Mouse (Mus musculus) induced T-regulatory cell, adult 2 months (primary cell): ENCODE data around the gene Rdh11.
"Not testable (repeated sequence)": the region's sequence is repeated elsewhere in the genome, so short reads cannot be mapped to it uniquely, and the experiment has no call there.

Experiments
- DNase-seq: peaks from one replicate; pipeline ENCODE4 v3.0.0-alpha.2; 2012; ENCODE audit warnings: low read depth

Gene Rdh11

GRCm38 (mm10) chr12:79192193-79192592 lies at the start of gene Rdh11:
TSS of gene Rdh11 (minus strand) at chr12:79192293.
- no peak for DNase-seq

GRCm38 (mm10) chr12:79235485-79236080 lies 43.5 kb upstream of the Rdh11 start:
- no peak for DNase-seq

GRCm38 (mm10) chr12:79217511-79217910 lies 25.4 kb upstream of the Rdh11 start:
- DNase-seq, result no peak

- DNase-seq, result no peak
These were observed 19.4 kb upstream of the Rdh11 start for GRCm38 (mm10) chr12:79211447-79211846.

DNA sequence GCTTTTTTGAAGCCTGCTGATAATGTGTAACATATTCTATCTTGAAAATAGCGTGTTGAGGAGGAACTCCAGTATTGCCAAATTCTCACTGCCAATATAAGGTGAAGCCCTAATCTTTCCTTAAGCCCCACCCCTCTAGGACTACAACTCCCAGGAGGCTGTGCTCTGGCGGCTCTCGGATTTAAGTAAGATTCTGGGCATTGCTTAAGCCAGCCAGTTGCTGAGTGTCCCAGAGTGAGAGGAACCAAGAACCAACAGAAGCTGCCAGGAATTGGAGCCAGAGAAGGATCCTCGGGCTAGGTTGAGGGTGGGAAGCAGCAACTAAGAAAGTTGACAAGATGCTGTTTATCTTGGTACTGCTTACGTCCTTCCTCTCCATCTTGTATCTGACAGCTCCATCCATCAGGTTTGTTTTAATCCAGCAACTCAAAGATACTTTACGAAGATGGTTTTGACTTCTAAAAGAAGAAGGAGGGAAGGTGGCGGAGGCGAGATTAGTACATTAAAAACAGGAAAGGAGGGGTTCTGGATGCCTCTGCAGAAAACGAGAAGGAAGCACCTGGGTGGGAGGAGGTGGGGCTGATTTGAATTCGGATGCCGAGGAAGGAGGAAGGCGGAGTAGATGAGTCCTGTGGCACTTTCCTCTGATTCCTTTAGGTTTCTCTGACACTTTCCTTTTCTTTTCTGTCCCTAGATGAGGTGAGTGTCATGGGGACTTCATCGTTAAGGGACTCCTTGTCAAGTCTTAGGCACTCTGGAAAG lies 16.8 kb upstream of the Rdh11 start, which contains the start of gene Rdh12:
Gene Rdh12, plus strand, starts transcription at position 212 of the 762 bp plus-strand sequence.
- DNase-seq, result peak; percentile 71

DNA sequence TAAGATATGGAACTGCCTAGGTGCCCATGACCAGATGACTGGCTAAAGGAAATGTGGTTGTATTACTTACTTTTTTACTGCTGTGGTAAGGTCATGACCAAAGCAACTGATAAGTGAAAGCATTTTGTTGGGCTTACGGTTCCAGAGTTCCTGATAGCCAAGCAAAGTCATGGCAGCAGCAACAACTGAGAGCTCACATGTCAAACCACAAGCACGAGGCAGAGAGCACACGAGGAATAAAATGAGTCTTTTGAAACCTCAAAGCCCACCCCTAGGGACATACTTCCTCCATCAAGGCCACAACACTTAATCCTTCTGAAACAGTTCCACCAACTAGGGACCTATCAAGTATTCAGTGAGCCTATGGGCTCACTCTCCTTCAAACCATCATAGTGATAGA lies 9.8 kb upstream of the Rdh11 start:
- DNase-seq, result no peak

DNA sequence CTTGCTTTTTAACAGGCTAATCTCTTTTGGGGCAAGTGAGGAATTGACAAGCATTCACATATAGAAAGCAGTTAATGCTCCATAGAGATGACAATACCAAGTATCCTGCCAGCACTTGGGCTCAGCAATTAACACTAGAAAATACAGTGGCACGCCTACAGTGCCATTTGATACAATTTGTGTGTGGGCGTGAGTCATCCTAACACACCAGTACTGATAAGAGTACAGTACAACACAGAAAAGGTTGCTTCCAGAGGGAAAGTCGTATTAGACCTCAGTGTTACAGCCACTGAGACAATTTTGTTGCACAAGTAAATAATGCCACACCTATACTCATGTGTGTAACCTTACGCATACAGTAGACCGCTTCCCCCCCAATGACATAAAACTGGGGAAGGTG lies 5.0 kb upstream of the Rdh11 start:
- no peak for DNase-seq

- DNase-seq, result peak; percentile 82
These were observed 1.3 kb upstream of the Rdh11 start for GRCm38 (mm10) chr12:79193441-79193840.

DNA sequence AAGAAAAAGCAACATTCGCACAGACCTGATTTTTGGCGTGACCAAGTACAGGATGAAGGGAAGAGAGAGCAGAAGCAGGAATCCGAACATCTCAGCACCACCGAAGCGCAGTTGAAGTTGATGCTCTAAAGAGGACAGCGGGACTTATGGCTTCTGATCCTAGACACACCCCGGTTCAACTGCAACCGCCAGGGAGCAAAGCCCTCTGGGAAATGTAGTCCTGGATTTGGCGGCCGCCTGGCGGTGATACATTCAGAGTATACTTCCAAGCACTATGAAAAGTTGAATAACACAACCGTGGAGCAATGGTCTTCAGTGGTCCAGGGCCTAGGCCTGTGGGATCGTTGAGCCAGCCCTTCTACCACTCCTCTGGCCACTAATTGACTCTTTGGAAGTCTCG lies 392 bp downstream of the Rdh11 start:
- peak; percentile 92 for DNase-seq

DNA sequence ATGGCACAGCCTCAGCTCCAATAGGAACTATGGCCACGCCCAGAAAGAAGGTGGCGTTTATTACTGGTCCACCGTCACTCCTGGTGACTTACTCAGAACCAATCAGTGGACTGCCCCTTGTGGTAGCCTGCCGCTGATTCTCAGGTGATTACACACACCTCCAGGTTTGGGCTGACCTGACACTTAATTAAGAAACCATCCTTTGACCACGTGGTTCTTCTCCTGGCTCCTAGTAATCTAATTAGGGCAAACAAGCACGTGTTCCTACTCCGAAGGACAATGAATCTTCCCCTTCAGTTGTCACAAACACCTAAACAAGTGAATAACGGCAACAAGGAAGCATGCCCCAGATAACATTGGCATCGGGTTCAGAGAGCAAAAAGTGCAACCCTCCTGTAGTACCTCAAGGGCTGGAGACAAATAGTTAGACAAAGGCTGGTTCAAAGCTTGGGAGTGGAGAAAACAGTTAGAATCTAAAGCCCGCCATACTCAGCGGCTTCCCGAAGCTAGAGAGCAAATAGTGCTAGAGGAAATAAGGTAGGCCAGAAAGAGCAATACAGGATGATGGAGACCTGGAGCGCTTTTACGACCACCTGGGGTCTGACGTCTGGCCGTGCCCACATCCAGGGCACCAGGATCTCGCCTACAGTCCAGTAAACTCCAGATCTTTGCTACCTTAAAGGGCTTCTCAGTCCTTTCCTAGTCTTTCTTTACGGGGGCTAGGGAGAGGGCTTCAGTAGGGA lies 991 bp downstream of the Rdh11 start:
- DNase-seq, result peak; percentile 88

- not testable (repeated sequence) for DNase-seq
These were observed 6.9 kb downstream of the Rdh11 start for GRCm38 (mm10) chr12:79185160-79185559.

GRCm38 (mm10) chr12:79175998-79176397 lies 16.1 kb downstream of the Rdh11 start:
- no peak for DNase-seq

DNA sequence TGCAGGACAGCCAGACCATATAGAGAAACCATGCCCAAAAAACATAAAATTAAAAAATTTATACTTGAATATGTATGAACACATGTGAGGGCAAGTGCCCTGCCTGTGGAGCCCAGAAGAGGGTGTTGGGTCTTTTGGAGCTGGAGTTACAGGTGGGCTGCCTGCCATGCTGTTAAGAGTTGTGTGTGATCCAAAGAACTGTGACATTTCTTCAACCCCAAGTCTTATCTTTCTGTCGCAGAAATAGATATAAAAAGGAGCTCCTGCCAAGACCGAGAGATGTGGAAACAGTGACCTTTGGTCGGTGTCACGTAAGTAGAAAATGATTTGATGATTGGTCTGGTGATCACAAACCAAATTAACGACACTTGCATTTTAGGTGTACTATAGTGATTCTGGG lies 18.4 kb downstream of the Rdh11 start:
- no peak for DNase-seq

DNA sequence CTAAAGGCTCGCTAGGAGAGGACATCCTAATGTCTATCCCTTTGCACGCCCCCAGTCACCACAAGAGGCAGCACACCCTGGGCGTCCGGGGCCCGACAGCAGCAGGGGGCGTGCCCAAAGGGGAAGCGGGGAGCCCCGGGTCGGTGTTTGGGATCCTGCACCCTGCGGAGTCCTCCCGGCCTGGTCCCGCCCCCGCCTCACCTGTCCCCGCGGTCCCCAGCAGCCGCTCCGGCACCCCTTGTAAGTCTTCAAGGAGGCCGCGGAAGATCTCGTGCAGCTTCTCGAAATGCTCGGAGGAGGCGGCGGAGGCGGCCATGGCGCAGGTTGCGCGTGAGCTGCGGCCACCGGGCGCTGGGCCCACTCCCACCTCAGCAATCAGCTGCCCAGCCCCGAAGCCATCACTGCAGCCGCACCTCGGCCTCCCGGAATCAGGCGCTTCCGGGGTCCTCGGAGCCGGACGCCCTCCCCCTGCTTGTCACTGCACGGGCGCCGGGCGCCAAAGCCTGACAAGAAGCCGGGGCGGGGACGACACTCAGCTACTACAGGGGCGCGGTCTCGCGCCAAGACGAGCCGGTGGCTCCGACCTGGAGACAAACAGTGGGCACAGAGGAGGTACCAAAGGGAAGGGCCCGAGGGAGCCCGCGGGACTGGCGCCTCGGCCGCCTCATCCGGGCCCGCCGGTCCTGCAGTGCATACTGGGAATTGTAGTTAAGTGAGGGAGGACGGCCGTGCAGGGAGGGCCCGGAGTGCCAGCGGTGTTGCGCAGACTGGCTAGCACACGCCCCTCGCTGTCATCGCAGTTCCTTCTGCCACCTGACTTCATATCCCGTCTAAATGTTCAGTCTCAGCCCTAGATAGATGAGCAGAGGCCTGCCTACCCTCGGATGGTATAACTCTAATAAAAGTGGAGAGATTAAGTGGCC lies 19.8 kb downstream of the Rdh11 start, which contains the start of gene Vti1b:
Gene Vti1b, minus strand, starts transcription at position 649 of the 923 bp plus-strand sequence.
- DNase-seq, result peak; percentile 94

DNA sequence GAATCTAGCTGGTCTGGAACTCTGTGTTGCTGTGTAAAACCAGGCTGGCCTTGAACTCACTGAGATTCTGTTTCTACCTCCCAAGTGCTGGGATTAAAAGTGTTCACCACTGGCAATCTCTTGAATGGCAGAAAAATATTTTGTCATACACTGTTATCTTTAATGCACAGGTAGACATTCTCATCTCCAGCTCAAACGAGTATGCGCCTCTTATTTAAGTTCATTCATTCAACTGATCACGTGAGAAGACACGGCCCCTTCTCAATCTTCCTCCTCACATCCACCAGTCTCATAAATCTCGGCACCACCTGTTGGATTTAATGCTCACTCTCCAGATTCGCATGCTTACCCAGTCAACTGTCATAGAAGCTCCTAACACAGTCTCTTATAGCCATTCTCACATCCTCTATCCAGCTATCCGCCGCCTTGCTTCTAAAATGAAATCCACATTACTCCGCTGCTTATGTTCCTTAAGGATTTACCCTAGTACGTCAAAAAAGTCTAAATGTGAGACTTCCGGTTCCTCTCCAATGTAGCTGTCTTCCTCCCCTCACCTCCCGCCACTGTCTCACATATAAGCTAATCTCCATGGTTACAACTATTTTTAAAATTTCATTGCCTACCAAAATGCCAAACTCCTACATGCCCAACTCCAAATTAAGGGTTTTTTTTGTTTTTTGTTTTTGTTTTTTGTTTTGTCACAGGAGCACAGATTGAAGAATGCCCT lies 20.7 kb downstream of the Rdh11 start:
- no peak for DNase-seq

- DNase-seq, result no peak
These were observed 21.7 kb downstream of the Rdh11 start for GRCm38 (mm10) chr12:79170421-79170820.

DNA sequence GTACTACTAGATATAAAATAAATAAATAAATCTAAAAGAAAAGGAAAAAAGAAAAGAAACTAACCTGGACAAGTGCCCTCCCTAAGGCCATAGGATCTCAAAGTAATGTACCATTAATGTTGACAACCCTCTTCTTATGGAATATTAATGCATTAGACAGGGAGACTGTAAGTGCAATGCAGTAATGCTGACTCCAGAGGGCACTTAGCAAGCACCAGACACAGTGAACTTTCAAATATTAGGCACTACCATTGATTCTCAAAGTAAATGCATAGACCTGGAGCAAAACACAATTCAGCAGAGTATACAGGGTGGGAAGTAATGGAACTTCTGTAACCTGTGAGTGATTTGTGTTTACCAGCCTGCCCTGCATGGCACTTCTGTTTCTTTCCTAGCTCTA lies 22.9 kb downstream of the Rdh11 start:
- DNase-seq, result no peak

DNA sequence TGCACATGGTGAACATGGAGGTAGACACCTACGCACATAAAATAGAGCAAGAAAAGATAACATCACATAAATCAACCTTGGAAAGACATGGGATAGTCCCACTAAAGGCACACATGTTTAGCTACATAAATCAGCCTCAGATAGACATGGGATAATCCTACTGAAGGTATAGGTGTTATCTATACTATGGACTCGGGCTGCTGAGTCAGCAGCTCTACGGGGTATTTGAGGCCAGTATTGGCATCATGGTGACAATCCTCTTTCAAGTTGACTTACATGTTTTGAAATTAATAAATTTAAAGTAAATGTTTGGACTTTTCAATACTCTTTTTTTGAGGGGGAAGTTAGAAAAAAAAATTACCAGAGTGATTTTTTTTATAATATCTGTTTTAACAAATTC lies 29.2 kb downstream of the Rdh11 start:
- no peak for DNase-seq

DNA sequence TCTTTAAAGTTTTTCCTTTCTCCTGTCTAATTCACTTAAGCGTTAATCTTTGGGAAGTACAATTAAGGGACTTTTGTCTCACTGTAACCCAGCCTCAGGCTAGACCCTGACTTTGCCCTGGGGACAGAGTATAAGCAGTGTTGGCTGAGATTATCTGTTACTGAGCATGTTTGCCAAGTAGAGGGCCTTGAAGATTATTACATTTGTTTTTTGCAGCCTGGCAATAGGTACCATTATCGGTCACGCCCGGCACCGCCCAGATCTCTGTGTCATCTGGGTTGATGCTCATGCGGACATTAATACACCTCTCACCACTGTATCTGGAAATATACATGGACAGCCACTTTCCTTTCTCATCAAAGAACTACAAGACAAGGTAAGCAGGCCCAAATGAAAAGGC lies 42.4 kb downstream of the Rdh11 start:
- DNase-seq, result no peak

- DNase-seq, result no peak
These were observed 50.7 kb downstream of the Rdh11 start for GRCm38 (mm10) chr12:79141384-79141783.

DNA sequence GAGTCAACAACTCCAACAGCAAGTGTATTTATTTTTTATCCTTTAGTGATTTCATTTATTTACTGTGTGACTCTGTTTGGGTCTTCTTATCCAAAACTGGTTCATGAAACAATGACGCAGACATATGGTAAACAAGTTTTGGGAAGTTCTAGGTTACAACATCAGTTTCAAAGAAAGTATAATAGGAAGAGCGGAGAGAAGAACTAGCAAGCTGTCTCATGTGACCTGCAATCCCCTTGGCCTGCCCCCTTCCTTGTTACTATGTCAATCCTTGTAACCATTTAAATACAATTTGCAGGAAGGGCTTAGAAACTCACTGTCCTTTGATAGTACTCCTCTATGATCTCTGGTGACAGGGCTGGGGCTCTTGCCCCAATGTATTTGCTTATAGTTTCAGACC lies 51.3 kb downstream of the Rdh11 start:
- no peak for DNase-seq
